In genomic region chr15:86447251-86447650, GRCm38 (mm10) we compare ENCODE assay signal across 12 mouse cellular contexts.
"Had no signal": no experiment of that assay in that cellular context is flagged by ENCODE, and none has a peak within 500 bp of the region (broad histone marks: within the 10 kb centered on the region; RNA-seq: fewer than 3 reads in every experiment).

No protein-coding gene starts in this region.

- DNase-seq: retina, postnatal 1 day; right cerebral cortex, adult 18-20 months; right cerebral cortex, postnatal 14 days; right cerebral cortex, postnatal 25 days; right cerebral cortex, postnatal 4 days; spleen, adult 18-20 months; thymus, adult 18-20 months; thymus, adult 2 months; thymus, postnatal 14 days; thymus, postnatal 25 days; thymus, postnatal 36 days; thymus, postnatal 4 days had no signal
